Mouse (Mus musculus) regulatory T cell (primary cell): Measurements from ENCODE around the gene Prph.
"Not testable (repeated sequence)": the region's sequence is repeated elsewhere in the genome, so short reads cannot be mapped to it uniquely, and the experiment has no call there.

Experiments used
- in situ Hi-C: fragments of 300-600 bp; cut with MboI, MseI; formaldehyde crosslinking; loops from one replicate; pipeline ENCODE4 v1.15.1; 2025; ENCODE audit warnings: high pct_unique_total_duplicates

The Prph gene

DNA sequence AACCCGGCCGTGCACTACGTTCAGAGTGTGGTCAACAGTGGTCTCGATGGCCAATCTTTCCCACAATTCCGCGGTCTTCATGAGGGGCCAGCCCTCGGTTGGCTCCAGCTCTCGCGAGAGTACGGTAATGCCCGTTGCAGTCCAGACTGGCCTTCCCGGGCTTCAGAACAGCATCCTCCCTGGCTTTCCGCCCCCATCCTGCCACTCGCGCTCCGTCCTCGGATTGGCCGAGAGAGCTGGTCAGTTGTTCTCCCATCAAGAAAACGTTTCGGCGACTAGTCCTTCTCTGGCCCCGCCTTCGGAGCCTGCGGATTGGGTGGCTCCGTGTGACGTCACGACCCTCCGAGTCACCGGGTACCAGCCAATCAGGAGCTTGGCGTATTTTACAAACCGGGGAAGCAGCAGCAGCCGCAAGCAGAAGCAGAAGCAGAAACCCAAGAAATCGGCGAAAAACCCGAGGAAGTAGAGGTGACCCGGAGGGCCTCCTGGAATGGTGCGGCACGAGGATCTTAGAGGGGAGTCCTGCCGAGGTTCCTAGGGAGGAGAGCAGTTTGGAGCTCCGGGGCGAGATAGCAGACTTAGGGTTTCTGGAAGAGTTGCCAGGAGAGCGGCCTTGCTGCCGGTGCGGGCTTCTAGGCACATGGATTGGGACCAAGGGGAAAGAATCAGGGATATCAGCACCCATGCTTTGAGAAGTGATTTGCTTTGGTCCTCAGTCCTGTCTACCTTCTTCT is 19.8 kb downstream of the Prph start:
- in situ Hi-C loops: no loop called here

GRCm38 (mm10) chr15:99076011-99076410 is 21.0 kb downstream of the Prph start:
- in situ Hi-C loops: not testable (repeated sequence)

DNA sequence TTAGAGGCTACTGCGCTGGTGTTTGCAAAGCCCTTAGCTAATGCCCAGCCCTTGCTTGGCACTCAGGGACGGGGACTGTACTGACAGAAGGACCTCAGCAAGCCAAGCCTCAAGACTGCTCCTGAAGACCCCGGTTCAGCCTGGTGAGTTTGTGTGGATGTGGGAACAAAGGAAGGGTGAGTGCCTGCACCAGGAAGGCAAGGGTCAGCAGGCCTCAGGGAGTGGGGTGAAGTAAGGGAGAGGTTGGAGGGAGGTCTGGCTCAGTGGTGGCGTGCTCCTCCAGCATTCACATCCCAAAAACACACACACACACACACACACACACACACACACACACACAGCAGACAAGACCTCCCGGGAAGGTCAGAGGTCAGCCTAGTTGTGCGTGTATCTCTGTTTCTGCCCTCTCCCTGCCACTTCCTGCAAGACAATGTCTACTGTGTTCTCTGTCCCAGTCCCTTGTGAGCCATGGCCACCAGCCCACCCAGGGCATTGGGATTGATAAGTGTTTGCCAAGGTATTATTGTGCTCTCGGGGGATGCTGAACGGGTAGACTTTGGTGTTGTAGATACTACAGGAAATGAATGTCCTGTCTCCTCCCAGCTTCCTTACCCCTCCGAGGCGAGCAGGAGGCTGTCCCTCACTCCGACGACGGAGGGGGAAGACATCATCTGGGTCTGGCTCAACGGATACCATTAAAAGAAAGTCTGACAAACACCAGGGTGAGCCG is 23.4 kb downstream of the Prph start:
- in situ Hi-C loops: no loop called here

DNA sequence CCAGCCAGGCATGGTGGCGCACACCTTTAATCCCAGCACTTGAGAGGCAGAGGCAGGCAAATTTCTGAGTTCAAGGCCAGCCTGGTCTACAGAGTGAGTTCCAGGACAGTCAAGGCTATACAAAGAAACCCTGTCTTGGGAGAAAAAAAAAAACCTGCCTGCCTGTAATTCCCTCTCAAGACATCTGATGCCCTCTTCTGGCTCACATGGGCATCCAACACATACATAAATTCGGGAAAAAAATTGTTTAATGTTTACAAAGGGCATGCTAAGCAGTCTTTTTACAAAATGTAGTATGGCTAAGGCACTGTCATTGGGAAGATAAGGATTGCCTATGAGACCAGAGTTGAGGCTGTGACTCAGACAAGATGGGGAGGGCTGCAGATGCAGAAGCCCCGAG is 24.8 kb downstream of the Prph start:
- in situ Hi-C loops: no loop called here

DNA sequence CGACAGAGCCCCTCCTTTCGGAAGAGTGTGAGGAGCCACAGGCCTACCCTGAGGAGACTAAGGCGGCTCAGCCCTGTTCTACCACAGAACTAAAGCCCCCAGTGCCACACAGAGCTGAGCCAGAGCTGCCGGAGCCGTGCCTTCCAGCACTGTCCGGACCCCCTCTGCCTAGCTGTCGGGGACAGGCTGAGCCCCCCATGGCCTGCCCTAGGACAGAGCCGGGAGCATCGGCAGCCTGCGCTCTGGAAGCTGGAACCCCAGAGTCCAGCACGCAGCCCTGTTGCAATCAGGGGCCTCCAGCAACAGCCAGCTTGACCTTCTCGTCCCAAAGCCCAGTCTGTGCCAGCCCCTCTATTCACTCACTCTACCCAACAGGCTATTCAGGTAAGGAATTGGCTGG is 27.3 kb downstream of the Prph start:
- in situ Hi-C loops: no loop called here

DNA sequence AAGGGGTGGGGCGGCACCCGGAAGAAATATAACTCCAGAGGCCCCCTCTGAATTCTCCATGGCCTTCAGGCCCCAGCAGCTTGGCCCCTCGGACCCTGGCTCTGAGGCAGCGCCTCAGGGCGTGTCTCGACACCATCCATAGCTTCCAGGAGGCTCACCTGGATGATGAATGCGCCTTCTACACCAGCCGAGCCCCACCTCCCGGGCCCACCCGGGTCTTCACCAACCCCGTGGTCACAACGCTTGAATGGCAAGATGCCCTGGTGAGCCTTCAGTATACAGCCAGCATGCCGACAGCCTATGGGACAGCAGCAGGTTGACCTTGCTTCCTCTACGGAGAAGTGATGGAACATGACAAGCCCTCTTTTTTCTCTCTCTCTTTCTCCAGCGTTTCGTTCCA is 27.9 kb downstream of the Prph start:
- in situ Hi-C loops: no loop called here

DNA sequence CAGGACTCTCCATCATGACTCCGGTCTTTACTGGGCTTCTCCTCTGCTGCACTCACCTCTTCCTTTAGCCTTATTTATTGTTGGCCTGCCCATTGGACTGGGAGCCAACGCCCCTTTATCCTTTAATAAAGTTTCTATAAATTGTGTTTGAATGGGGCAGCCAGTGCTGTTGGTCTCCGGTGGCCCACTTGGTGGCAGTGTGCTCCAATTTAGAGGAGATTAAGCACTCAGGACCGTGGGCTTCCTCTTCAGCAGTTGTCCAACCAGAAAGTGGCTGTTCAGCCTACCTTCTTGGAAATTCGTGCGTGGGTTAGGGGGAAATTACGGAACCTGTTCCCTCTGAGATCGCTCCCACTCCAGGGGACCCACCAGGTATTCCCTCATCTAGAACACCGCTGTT is 28.3 kb downstream of the Prph start:
- in situ Hi-C loops: no loop called here

DNA sequence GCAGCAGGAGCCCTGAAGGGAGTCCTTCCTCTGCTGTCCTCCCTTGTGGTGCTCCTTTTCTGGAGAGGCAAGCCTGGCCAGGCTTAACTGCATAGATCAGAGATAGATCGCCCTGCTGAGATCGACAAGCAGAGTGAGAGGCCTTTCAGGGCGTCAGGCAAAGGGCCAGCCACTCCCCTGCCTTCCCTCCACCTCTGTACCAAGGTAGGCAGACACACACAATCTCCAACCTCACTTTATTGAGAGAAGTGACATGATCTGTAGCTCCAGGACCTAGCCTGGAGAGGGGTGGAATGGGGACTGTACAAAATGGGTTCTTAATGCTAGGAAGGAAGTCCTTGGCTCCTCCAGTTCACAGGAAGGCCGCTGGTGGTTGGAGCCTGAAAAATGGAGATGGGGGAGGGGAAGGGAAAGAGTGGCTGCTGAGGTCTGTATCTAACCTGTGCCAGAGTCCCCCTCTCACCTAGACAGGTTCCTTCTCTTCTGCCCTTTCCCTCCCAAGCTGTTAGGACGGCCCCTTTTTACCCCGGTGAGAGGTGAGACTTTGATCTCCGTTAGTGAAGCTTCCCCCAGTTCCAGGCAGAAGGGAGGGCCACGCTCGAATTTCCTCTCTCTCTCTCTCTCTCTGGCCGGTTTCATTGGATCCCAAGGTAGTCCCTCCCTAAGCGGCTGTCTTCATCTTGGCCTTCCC is 29.0 kb downstream of the Prph start:
- in situ Hi-C loops: no loop called here

DNA sequence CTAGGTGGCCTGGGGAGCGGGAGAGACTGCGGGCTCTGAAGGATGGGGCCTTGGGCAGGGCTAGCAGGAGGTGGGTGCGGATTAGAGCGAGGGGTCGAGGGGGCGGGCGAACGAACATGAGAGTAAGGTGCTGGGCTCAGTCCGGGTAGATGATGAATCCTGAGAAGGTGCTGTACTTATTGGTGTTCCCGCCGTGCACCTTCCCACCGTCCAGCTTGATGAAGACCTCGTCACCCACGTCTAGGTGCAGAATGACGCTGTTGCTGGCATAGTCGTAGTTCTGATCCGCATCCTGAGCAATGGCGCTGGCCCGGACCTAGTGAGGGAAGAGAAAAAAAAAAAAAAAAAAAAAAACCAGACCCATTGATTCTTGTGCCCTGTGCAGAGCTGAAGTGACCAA is 29.6 kb downstream of the Prph start:
- in situ Hi-C loops: no loop called here

DNA sequence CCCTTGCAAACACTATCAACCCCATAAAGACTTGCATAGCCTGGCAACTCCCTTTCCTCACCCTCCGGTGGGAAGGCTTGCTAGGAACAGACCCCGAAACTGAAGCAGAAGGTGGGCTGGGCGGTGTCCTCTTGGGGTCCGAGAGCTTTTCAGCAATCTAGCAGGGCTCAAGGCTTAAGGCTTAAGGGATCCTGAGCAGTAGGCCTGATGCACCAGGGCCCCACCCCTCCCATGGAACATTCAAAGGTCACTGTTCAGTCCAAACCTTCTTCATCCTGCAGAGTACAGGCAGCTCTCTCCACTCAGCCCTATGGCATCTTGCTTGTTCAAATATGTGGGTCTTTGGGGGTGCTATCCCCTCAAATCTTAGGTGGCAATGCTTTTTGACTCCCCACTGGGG is 31.0 kb downstream of the Prph start:
- in situ Hi-C loops: no loop called here

- in situ Hi-C loops: no loop called here
Measured at GRCm38 (mm10) chr15:99087253-99088075, 32.5 kb downstream of the Prph start, which contains the start of gene C1ql4. C1ql4 (minus strand) TSS chr15:99087817.

DNA sequence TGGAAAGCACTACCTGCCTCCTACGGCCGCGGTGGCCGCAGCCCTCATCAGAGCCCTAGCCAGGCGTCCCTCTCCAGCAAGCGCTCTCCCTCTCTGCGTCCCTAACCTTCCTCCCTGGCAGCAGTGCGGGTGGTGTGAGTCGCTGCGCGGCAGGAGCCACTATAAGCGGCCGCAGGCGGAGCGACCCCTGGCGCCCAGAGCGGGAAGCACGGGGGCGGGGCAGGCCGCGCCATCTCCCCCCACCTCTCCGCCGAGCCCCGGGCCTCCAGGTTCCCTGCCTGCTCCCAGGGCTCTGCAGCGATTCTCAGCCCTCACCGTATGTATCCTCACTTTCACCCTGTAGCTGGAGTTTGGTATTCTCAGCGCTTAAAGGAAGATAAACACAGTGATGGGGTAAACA is 33.3 kb downstream of the Prph start:
- in situ Hi-C loops: no loop called here

- in situ Hi-C loops: no loop called here
Measured at GRCm38 (mm10) chr15:99089069-99089468, 34.1 kb downstream of the Prph start.

DNA sequence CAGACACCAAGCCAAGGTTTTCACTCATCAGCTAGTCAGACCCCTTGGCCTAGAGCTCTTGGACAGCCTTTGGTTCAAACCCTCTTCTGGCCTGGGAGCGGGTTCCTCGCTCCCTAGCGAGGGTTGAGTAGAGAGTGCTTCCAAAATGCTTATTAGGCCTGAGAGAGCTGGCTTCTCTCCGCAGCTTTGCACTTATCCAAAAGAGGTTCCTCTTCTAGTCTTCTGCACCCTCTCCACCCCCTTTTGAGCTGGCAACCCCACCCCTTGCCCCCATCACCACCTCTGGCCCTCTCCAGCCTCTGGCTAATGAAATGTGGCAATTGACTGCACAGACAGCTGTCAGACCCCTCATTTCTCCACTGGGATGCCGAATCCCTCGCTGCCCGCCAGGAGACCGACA is 37.9 kb downstream of the Prph start, which contains the start of gene Dnajc22:
Dnajc22 (plus strand) TSS at position 301 of the 400 bp plus-strand sequence.
- in situ Hi-C loops: no loop called here

DNA sequence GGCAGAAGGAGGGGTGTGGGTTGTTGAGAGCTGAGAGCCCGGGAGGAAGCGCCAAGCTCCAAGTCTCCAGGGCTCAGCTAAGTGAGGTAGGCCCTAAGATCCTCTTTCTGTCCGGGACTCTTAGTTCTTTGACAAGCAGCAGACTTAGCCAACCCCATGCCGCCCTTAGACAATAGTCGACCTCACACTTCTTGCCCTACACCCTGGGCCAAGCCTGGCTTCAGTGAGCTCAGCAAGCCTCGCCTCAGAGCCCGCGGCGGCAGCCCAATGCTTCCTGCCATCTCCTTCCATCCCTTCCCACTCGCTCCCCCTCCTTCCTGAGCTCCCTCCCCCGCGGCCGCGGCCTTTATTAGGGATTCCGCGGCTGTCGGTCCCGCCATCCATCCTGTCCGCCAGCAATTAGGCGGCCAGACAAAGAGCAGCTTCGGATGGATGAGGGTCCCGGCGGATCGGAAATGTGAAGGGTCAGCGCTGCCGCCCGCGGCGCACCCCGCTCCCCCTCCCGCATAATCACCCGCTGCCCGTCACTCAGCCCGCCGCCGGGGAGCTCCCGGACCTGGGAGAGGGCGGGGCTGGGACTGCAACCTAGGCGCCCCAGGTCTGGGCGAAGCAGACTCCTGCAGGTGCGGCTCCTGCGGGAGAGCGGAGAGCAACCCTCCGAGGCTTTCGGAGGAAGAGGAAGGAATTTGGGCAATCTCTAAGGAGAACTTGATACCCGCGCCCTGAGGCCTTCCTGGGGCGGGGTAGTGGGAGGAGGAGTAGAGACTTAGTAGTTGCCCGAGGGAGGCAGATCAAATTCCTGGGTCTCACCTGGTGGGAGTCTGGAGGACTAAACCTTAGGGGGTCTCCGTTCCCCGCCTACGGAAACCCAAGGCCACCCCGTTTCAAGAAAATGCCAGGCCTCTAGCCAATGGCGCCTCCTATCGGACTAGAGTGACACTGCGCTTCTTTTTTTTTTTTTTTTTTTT is 38.6 kb downstream of the Prph start:
- in situ Hi-C loops: no loop called here

- in situ Hi-C loops: no loop called here
Measured at GRCm38 (mm10) chr15:99094631-99095270, 39.8 kb downstream of the Prph start.

DNA sequence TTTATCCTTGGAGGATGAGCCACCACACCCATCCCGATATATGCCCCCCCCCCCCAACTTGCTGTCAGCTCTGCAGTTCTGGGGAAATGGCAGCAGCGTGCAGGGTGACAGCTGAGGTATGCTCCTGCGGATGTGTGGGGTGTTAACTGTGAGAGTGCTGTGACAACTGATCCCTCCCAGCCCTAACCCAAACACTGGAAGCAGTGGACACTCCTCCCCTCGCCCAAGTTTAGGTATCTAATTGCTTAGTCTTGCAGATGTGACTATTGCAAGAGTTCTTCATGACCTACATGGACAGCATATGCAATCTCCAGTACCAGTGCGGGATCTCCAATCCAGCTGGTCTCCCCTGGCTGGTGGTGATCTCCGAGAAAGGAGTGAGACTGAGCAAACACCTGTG is 40.4 kb downstream of the Prph start:
- in situ Hi-C loops: no loop called here

DNA sequence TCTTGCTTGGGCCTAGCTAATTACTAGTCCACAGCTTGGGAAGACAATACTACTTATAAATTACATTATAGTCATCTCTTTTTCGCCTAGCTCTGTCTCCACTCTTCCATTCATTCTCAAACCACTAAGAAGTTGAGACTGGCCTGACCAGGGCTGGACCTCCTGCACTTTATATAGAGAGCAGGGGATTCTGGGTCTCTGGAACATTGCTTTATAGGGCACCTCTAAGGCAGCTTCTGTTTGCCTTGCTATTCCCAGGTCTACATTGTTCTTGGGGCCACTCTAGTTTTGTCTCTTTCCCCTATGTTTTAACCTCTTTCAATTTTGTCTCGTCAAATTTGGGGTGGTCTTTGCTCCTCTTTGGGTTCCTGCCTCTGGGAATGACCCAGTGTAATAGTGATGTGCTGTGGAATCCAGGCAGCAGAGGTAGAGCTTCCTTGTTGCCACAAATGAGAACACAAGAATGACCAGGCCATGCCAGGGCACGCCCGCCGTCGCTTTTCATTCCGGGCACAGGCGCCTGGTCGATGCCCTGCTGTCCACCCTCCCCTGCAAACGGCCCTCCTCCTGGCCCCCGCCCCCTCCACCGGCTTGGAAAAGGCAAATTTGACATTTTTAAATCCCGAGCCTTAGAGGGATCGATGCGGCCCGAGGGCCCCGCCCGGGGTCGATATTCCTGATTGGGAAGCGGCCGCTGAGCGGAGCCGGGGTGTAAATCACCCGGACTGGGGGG is 41.3 kb downstream of the Prph start:
- in situ Hi-C loops: no loop called here

- in situ Hi-C loops: no loop called here
Measured at GRCm38 (mm10) chr15:99096831-99097500, 42.0 kb downstream of the Prph start.
